Mouse (Mus musculus) adrenal gland, postnatal 25 days (tissue): ENCODE data around the gene Srbd1. TPM values are rescaled to one million over a fixed set of nuclear protein-coding genes. Genes with fewer than 3 reads are reported as not detected.

ENCODE experiments used
- total RNA-seq: library from RNA; stranded (reverse); gene quantifications from 2 replicates; pipeline ENCODE4 v1.2.3, GENCODE M21; 2021

Gene Srbd1
- total RNA-seq, 1 experiment from 2014 or later: 25.5 TPM

Other genes with a start within 250 kb of the Srbd1 start
- gene Prkce, start 22.6 kb upstream of the Srbd1 start, total RNA-seq: 22.8 and 25.8 TPM in 2 replicates